Mouse (Mus musculus): ENCODE data around the gene Pgrmc2.

Gene Pgrmc2

GRCm38 (mm10) chr3:41065320-41065719 lies 17.5 kb downstream of the Pgrmc2 start:
- no peak for DNase-seq

- no peak for DNase-seq
Observed at GRCm38 (mm10) chr3:41062758-41063157, 20.1 kb downstream of the Pgrmc2 start.

GRCm38 (mm10) chr3:41061831-41062565 lies 20.8 kb downstream of the Pgrmc2 start:
- no peak for DNase-seq

GRCm38 (mm10) chr3:41059249-41059648 lies 23.6 kb downstream of the Pgrmc2 start:
- DNase-seq: no peak

- DNase-seq: peak; percentile 48
Observed at GRCm38 (mm10) chr3:41058395-41058794, 24.5 kb downstream of the Pgrmc2 start.

GRCm38 (mm10) chr3:41053334-41053733 lies 29.5 kb downstream of the Pgrmc2 start:
- DNase-seq: no peak

- DNase-seq: no peak
Observed at GRCm38 (mm10) chr3:41047838-41048237, 35.0 kb downstream of the Pgrmc2 start.

- no peak for DNase-seq
Observed at GRCm38 (mm10) chr3:41043756-41044354, 39.0 kb downstream of the Pgrmc2 start.

- no peak for DNase-seq
Observed at GRCm38 (mm10) chr3:41042195-41042938, 40.5 kb downstream of the Pgrmc2 start.

GRCm38 (mm10) chr3:41041241-41041640 lies 41.6 kb downstream of the Pgrmc2 start:
- DNase-seq: no peak

- no peak for DNase-seq
Observed at GRCm38 (mm10) chr3:41038297-41038916, 44.4 kb downstream of the Pgrmc2 start.

- DNase-seq: no peak
Observed at GRCm38 (mm10) chr3:41031286-41032210, 51.3 kb downstream of the Pgrmc2 start.

GRCm38 (mm10) chr3:41030705-41031104 lies 52.1 kb downstream of the Pgrmc2 start:
- no peak for DNase-seq

GRCm38 (mm10) chr3:41021980-41022379 lies 60.9 kb downstream of the Pgrmc2 start:
- peak; percentile 21 for DNase-seq

- DNase-seq: no peak
Observed at GRCm38 (mm10) chr3:41020687-41021086, 62.2 kb downstream of the Pgrmc2 start.

- no peak for DNase-seq
Observed at GRCm38 (mm10) chr3:41018022-41018608, 64.7 kb downstream of the Pgrmc2 start.
